Mouse (Mus musculus): ENCODE data around the gene Epyc. TPM values are rescaled to one million over a fixed set of nuclear protein-coding genes. Genes with fewer than 3 reads are reported as not detected.

The Epyc gene
- 2.2 and 3.1 TPM in 2 replicates for polyA plus RNA-seq (2015; fragmentation: Nextera tagmentation; extraction: Ambion mirVana)

DNA sequence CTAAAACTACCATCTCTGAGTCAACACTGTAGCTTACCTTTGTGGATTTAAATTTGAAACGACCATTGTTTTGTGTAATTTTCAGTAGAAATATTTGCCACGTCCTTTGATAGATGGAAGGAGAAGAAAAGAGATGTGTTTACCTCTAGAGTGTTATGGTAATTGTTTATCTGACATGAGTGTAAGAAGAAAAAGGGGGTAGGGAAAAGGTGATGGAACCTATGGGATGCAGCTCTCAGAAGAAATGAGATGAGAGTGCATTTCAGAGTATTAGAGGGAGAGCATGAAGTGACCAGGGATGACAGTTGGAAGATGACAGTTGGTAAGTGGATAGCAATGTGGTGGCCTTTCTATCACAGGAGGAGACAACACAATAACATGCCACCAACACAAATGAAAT lies at the start of gene Epyc:
Gene Epyc, plus strand, starts transcription at position 301 of the 400 bp plus-strand sequence.
- no peak within 1 kb of the TSS for H3K9ac ChIP-seq
- H3K4me2 ChIP-seq = no peak within 1 kb of the TSS
- WGBS = 87% methylated on average over 2 of the region's 2 CpGs
- ATAC-seq (ENCODE audit: low read depth) = no peak
- H3K4me1 ChIP-seq (replicated peaks) = no peaks in the 10 kb centered on the region
- H3K36me3 ChIP-seq = no peaks in the 10 kb centered on the region
- no peak within 1 kb of the TSS for H3K27ac ChIP-seq (replicated peaks)
- H3K27me3 ChIP-seq = no peaks in the 10 kb centered on the region
- no peaks in the 10 kb centered on the region for H3K9me3 ChIP-seq
- H3K4me3 ChIP-seq = no peak within 1 kb of the TSS

DNA sequence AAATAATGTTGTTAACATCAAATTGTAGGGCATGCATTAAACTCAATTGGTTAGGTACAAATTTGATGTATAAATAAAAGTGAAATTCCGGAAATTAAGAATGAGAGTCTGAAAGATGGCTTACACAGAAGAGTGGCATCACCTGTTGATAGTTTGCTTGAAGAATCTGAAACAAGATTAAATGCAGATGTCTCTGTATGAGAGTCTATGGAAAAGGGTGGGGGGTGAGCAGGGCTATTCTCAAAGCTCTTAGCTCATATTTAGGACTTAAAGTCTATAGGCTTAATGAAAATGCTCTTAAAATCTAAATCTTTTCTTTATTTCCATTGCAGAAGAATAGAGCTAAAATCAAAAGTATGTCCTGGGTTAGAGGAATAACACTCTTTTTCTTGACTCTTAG lies 48.2 kb upstream of the Epyc start:
- no peak overlapping the region for H3K9ac ChIP-seq
- H3K4me1 ChIP-seq (replicated peaks) = no peaks in the 10 kb centered on the region
- H3K27me3 ChIP-seq = no peaks in the 10 kb centered on the region
- H3K4me3 ChIP-seq = no peak overlapping the region
- H3K4me2 ChIP-seq = no peak overlapping the region
- ATAC-seq (ENCODE audit: low read depth) = no peak
- H3K27ac ChIP-seq (replicated peaks) = no peak overlapping the region
- no peaks in the 10 kb centered on the region for H3K9me3 ChIP-seq
- no peaks in the 10 kb centered on the region for H3K36me3 ChIP-seq
- 75% methylated on average over 1 of the region's 1 CpGs for WGBS

GRCm38 (mm10) chr10:97601744-97602143 lies 42.1 kb upstream of the Epyc start:
- H3K4me2 ChIP-seq = no peak overlapping the region
- H3K4me3 ChIP-seq = no peak overlapping the region
- no peak for ATAC-seq (ENCODE audit: low read depth)
- no peaks in the 10 kb centered on the region for H3K27me3 ChIP-seq
- no peaks in the 10 kb centered on the region for H3K36me3 ChIP-seq
- no peaks in the 10 kb centered on the region for H3K4me1 ChIP-seq (replicated peaks)
- H3K9ac ChIP-seq = no peak overlapping the region
- no peaks in the 10 kb centered on the region for H3K9me3 ChIP-seq
- WGBS = 79% methylated on average over 4 of the region's 4 CpGs
- H3K27ac ChIP-seq (replicated peaks) = no peak overlapping the region

DNA sequence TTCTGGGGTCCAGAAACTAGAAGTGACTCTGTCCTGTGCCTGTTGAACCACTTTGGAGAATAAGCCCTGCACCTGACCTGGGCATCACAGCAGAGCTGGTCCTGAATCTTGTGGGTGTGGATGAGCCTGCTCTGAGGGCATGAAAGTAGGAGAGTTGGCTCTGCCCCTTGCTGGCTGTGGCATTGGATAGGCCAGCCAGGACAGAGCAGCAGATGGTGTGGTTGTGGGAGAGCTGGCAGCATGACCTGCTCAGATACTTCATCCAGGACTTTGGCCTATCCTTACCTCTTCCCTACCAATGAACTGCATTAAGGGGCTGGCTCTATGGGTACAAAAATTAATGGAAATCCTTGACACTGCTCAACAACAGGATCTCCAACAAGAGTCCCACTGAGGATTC lies 40.6 kb upstream of the Epyc start:
- no peak overlapping the region for H3K4me2 ChIP-seq
- no peak overlapping the region for H3K4me3 ChIP-seq
- H3K36me3 ChIP-seq = no peaks in the 10 kb centered on the region
- H3K4me1 ChIP-seq (replicated peaks) = no peaks in the 10 kb centered on the region
- no peak overlapping the region for H3K9ac ChIP-seq
- H3K9me3 ChIP-seq = no peaks in the 10 kb centered on the region
- ATAC-seq (ENCODE audit: low read depth) = no peak
- no peak overlapping the region for H3K27ac ChIP-seq (replicated peaks)
- H3K27me3 ChIP-seq = no peaks in the 10 kb centered on the region

DNA sequence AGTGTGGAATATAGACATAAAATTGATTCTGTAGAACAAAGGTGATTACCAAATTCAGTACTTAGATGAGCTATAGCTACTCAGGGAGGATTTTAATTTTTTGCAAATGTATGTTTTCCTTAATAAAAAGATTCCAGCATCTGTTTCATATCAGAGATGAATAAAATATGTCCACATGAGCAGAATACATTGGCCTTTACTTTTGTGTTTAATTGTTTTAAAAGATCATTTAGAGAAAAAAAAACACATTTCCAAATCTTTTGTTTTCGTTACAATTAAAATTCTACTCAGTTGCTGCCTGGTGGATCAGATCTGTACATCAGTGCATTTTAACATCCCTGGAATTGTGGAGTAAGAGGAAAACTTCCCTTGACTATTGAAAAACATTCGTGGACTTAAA lies 37.3 kb upstream of the Epyc start, which contains the start of gene Kera:
Gene Kera, plus strand, starts transcription at position 301 of the 400 bp plus-strand sequence.
- WGBS = 75% methylated on average over 2 of the region's 2 CpGs
- no peak for ATAC-seq (ENCODE audit: low read depth)

DNA sequence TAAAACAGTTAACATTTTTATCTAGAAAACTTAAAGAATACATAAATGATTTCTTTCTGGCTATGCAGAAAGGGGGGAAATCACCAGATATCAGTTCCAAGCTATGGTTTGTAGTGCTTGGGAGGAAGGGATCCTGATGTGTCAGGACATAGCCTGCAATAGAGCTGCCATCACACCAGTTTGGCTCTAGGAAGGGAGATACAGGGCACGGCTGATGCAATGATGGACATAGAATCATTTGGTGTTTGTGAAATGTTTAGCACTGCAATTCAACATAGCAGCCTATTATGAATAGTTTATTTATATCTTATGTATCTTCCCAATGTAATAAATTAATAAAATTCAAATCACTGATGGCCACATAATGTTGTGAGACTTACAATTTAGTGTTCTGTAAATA lies 21.5 kb upstream of the Epyc start:
- Histone ChIP-seq H3K27ac (replicated peaks) (no peak overlapping the region), H3K4me2 (no peak overlapping the region), H3K4me1 (replicated peaks) (no peaks in the 10 kb centered on the region), H3K36me3 (no peaks in the 10 kb centered on the region), H3K27me3 (no peaks in the 10 kb centered on the region), H3K9ac (no peak overlapping the region), H3K4me3 (no peak overlapping the region), H3K9me3 (no peaks in the 10 kb centered on the region)
- 88% methylated on average over 1 of the region's 1 CpGs for WGBS
- ATAC-seq (ENCODE audit: low read depth) = no peak

More for the DNA sequence above, 37.3 kb upstream of the Epyc start, which contains the start of gene Kera:
- no peaks in the 10 kb centered on the region for H3K36me3 ChIP-seq
- H3K9ac ChIP-seq = no peak within 1 kb of the TSS
- no peak within 1 kb of the TSS for H3K4me3 ChIP-seq
- no peaks in the 10 kb centered on the region for H3K9me3 ChIP-seq
- H3K4me1 ChIP-seq (replicated peaks) = no peaks in the 10 kb centered on the region
- H3K27me3 ChIP-seq = no peaks in the 10 kb centered on the region
- no peak within 1 kb of the TSS for H3K27ac ChIP-seq (replicated peaks)
- H3K4me2 ChIP-seq = no peak within 1 kb of the TSS

GRCm38 (mm10) chr10:97624381-97624780 lies 19.5 kb upstream of the Epyc start:
- Histone ChIP-seq H3K9me3 (no peaks in the 10 kb centered on the region), H3K4me1 (replicated peaks) (no peaks in the 10 kb centered on the region), H3K27me3 (no peaks in the 10 kb centered on the region), H3K27ac (replicated peaks) (no peak overlapping the region), H3K4me3 (no peak overlapping the region), H3K4me2 (no peak overlapping the region), H3K36me3 (no peaks in the 10 kb centered on the region), H3K9ac (no peak overlapping the region)
- ATAC-seq (ENCODE audit: low read depth) = no peak
- WGBS = 72% methylated on average over 2 of the region's 2 CpGs

GRCm38 (mm10) chr10:97625116-97625515 lies 18.8 kb upstream of the Epyc start:
- 67% methylated on average over 4 of the region's 4 CpGs for WGBS
- ATAC-seq (ENCODE audit: low read depth) = no peak
- H3K27me3 ChIP-seq = no peaks in the 10 kb centered on the region
- no peak overlapping the region for H3K27ac ChIP-seq (replicated peaks)
- H3K4me1 ChIP-seq (replicated peaks) = no peaks in the 10 kb centered on the region
- H3K9ac ChIP-seq = no peak overlapping the region
- no peak overlapping the region for H3K4me2 ChIP-seq
- no peaks in the 10 kb centered on the region for H3K36me3 ChIP-seq
- H3K4me3 ChIP-seq = no peak overlapping the region
- no peaks in the 10 kb centered on the region for H3K9me3 ChIP-seq

DNA sequence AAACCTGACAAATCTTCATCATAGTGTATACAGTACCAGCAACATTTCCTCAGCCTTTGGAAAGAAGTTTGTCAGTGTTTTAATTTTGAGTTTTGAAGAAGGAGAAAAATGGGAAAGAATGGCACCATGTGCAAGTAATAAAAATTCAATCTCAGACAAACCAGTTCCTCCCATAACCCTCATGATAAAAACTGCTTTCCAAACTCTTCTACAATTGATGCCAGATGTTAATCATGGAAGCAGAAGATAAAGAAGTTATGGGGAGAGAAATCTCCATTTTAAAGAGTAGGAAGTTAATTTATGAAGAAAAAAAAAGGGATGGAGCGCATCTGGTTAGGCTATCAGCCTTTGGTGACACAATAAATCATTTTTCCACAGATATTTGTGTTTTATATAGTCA lies 17.3 kb upstream of the Epyc start:
- Histone ChIP-seq H3K4me2 (no peak overlapping the region), H3K27me3 (no peaks in the 10 kb centered on the region), H3K4me1 (replicated peaks) (no peaks in the 10 kb centered on the region), H3K27ac (replicated peaks) (no peak overlapping the region), H3K36me3 (no peaks in the 10 kb centered on the region), H3K9ac (no peak overlapping the region), H3K4me3 (no peak overlapping the region), H3K9me3 (no peaks in the 10 kb centered on the region)
- 73% methylated on average over 1 of the region's 1 CpGs for WGBS
- ATAC-seq (ENCODE audit: low read depth) = no peak

DNA sequence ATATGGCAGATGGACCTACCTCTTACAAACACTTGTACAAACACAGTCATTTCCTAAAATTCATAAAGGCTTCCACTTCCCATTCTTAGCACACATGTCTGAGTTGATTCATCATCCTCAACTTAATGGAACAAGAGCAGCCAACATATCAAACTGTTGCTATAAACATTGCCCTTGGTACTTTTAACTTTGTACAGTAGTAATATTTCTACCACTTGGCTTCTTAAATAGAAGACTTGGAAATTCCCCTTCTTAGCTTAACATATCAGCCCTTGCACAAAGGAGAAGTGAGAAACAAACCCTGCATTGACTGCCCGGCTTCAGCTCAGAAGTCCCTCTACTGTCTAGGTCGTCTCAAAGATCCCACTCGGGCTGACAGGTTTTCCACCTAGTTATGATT lies 12.8 kb upstream of the Epyc start:
- Histone ChIP-seq H3K36me3 (no peaks in the 10 kb centered on the region), H3K9ac (no peak overlapping the region), H3K4me3 (no peak overlapping the region), H3K4me2 (no peak overlapping the region), H3K27ac (replicated peaks) (no peak overlapping the region), H3K27me3 (no peaks in the 10 kb centered on the region), H3K9me3 (no peaks in the 10 kb centered on the region), H3K4me1 (replicated peaks) (no peaks in the 10 kb centered on the region)
- WGBS = 88% methylated on average over 3 of the region's 3 CpGs
- no peak for ATAC-seq (ENCODE audit: low read depth)

GRCm38 (mm10) chr10:97641926-97642325 lies 1.9 kb upstream of the Epyc start:
- no peak overlapping the region for H3K4me2 ChIP-seq

DNA sequence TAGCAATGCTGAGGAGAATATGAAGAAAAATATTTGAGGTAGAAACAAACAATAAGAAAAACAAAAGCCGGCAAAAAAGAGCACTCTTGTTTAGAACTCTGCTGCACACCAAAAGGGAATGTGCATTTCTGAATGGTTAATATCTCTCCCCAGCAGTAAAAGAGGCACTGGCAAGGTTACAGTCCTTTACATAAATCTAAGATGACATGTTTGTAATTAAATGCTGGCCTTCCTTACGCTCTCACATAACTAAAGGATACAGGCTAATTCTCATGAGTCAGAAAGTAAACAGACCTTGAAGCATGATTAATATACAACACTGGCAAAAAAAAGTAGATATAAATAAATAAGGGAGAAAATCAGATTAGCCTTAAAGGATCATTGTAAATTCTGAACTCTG lies 6.5 kb downstream of the Epyc start:
- WGBS = 58% methylated on average over 2 of the region's 2 CpGs
- H3K4me2 ChIP-seq = no peak overlapping the region
- H3K9ac ChIP-seq = no peak overlapping the region
- no peak for ATAC-seq (ENCODE audit: low read depth)
- H3K27me3 ChIP-seq = no peaks in the 10 kb centered on the region
- no peak overlapping the region for H3K4me3 ChIP-seq
- no peaks in the 10 kb centered on the region for H3K9me3 ChIP-seq
- H3K27ac ChIP-seq (replicated peaks) = no peak overlapping the region
- H3K4me1 ChIP-seq (replicated peaks) = no peaks in the 10 kb centered on the region
- no peaks in the 10 kb centered on the region for H3K36me3 ChIP-seq

More at GRCm38 (mm10) chr10:97641926-97642325, 1.9 kb upstream of the Epyc start:
- no peaks in the 10 kb centered on the region for H3K9me3 ChIP-seq
- no peak for ATAC-seq (ENCODE audit: low read depth)
- no peak overlapping the region for H3K9ac ChIP-seq
- H3K4me3 ChIP-seq = no peak overlapping the region
- no peaks in the 10 kb centered on the region for H3K27me3 ChIP-seq
- H3K27ac ChIP-seq (replicated peaks) = no peak overlapping the region
- 91% methylated on average over 2 of the region's 2 CpGs for WGBS
- no peaks in the 10 kb centered on the region for H3K36me3 ChIP-seq
- H3K4me1 ChIP-seq (replicated peaks) = no peaks in the 10 kb centered on the region

GRCm38 (mm10) chr10:97659489-97659888 lies 15.6 kb downstream of the Epyc start:
- 88% methylated on average over 1 of the region's 1 CpGs for WGBS
- H3K4me3 ChIP-seq = no peak overlapping the region
- ATAC-seq (ENCODE audit: low read depth) = no peak
- no peak overlapping the region for H3K9ac ChIP-seq
- H3K9me3 ChIP-seq = no peaks in the 10 kb centered on the region
- H3K27ac ChIP-seq (replicated peaks) = no peak overlapping the region
- no peak overlapping the region for H3K4me2 ChIP-seq
- no peaks in the 10 kb centered on the region for H3K4me1 ChIP-seq (replicated peaks)
- no peaks in the 10 kb centered on the region for H3K36me3 ChIP-seq
- H3K27me3 ChIP-seq = no peaks in the 10 kb centered on the region

Data from neural tube, embryonic 13.5 days (tissue).